Mouse (Mus musculus): ENCODE data around the gene Rab11fip4.

- TF ChIP-seq CTCF (IDR thresholded peaks at IDR 0.05; ENCODE audit: low read depth) = no peak
- no peak for TF ChIP-seq EP300 (IDR thresholded peaks at IDR 0.05; ENCODE audit: low read depth)
Measured at GRCm38 (mm10) chr11:79630521-79630920, 39.5 kb downstream of the Rab11fip4 start.
